Mouse (Mus musculus): ENCODE data around the gene Ucn.

GRCm38 (mm10) chr5:31149781-31150180 is 11.2 kb upstream of the Ucn start:
- TF ChIP-seq CTCF (IDR thresholded peaks at IDR 0.05; ENCODE audit: borderline replicate concordance, control insufficient read depth, extremely low read depth, insufficient read depth, low read length, poor library complexity) (no peak), POLR2A (IDR thresholded peaks at IDR 0.05; ENCODE audit: control insufficient read depth, extremely low read depth, insufficient read depth, low read length, poor library complexity) (no peak)
